Mouse (Mus musculus) gastrocnemius, adult 2 months (tissue): Measurements from ENCODE around the gene Gadd45a. TPM values are rescaled to one million over a fixed set of nuclear protein-coding genes. Genes with fewer than 3 reads are reported as not detected.

Experiments
- DNase-seq: peaks from one replicate; pipeline ENCODE4 v3.0.0; 2022
- H3K27ac ChIP-seq: fragments of 200-600 bp; 2 replicates; pipeline ENCODE4 v1.8.1; 2022; ENCODE audit warnings: mild to moderate bottlenecking
- H3K4me3 ChIP-seq: fragments of 200-600 bp; 2 replicates; pipeline ENCODE4 v1.8.1; 2022; ENCODE audit warnings: mild to moderate bottlenecking, moderate library complexity
- CTCF ChIP-seq: fragments of 200-600 bp; IDR thresholded peaks from 2 replicates; pipeline ENCODE4 v1.8.1; 2022; ENCODE audit warnings: antibody characterized with exemption, mild to moderate bottlenecking, moderate library complexity
- intact Hi-C: fragments of 180-260 bp; cut with DNase I; formaldehyde crosslinking; loops from one replicate; pipeline ENCODE4 v1.15.1; 2025
- total RNA-seq, 2 experiments: library from RNA; stranded (reverse); gene quantifications; 2 replicates each; pipeline ENCODE4 v1.2.3; 2021

The Gadd45a gene
- total RNA-seq, 2 experiments from 2014 or later: 27.6 to 38.9 TPM

DNA sequence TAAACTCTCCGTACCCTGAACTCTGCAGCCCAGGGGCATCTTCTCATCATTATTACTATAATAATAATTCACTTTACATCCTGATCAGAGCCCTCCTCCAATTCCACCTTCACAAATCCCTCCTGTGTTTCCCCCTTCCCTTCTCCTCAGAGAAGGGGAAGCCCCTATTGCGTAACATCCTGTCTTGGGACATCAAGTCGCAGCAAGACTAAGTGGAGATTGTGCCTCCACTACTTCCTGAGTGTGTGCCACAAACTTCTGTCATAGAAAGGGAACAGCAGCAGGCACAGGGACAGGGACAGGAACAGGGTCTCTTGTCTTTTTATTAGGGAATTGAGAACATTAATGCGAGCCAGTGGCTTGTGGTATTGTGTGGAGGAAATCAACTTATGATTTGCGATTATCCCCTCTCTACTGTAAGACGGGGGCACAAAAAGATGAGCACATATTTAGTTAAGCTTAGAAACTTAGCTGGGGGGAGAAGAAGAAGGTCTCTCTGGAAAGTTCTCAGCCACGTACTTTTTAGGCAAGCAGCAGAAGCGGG lies 32.0 kb upstream of the Gadd45a start:
- intact Hi-C loops: no loop called here
- peak overlapping the region; percentile 54 for H3K4me3 ChIP-seq
- H3K27ac ChIP-seq: peak overlapping the region; percentile 52
- no peak for TF ChIP-seq CTCF
- DNase-seq: no peak

DNA sequence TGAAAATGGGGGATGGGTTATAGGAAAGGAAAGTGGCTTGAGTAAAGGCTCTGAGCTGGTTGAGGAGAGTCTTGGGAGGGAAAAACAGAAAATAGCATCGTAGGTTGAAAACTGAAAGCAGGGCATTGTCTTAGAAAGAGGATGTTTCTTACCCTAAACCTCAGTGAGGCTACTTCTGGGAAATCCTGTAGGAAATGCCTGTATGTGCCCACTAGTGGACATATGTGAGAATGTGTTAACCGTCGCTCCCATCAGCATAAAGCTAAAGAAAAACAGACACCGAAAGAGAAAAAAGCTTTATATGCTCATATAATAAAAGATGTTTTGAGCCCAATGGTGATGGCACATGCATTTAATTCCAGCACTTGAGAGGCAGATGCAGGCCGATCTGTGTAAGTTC lies 22.8 kb upstream of the Gadd45a start:
- H3K4me3 ChIP-seq: no peak overlapping the region
- no peak overlapping the region for H3K27ac ChIP-seq
- TF ChIP-seq CTCF: no peak
- intact Hi-C loops: no loop called here
- DNase-seq: no peak

GRCm38 (mm10) chr6:67057991-67058696 lies 20.9 kb upstream of the Gadd45a start:
- intact Hi-C loops: no loop called here
- no peak for TF ChIP-seq CTCF
- H3K27ac ChIP-seq: no peak overlapping the region
- no peak for DNase-seq
- no peak overlapping the region for H3K4me3 ChIP-seq

- Histone ChIP-seq H3K27ac (peak overlapping the region; percentile 21), H3K4me3 (no peak overlapping the region)
- no peak for DNase-seq
- intact Hi-C loops: no loop called here
- no peak for TF ChIP-seq CTCF
These were observed 20.3 kb upstream of the Gadd45a start for GRCm38 (mm10) chr6:67057574-67057973.

DNA sequence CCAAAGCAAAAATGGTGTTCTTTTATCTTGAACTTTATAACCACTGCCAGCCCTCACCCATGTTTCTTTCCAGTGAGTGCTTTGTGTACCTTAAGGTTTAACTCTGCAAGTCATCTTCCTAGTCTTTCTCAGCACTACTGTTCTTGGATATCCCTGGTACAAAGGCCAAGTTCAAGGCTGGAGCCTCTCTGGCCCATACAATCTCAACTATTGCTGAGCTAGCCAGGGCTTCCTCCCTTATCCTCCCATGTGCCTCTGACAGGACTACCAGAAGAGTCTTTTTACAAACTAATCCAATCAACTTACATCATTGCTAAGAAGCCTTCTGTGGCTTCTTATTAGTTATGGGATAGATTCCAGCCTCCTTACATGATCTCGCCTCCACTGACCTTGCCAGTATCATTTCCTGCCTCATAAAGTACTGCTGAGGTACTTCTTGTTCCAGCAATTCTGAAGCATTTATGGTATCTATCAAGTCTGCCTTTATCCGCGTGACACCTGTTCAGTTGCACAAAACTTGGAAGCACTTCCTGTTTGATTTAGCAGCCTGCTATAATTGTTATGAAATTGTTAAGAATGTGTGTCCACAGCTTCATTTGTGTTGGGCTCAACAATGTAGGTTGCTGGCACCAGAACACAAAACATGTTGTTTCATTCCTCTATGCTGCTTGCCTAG lies 19.8 kb upstream of the Gadd45a start:
- DNase-seq: no peak
- H3K4me3 ChIP-seq: no peak overlapping the region
- H3K27ac ChIP-seq: peak overlapping the region; percentile 21
- intact Hi-C loops: no loop called here
- TF ChIP-seq CTCF: no peak

DNA sequence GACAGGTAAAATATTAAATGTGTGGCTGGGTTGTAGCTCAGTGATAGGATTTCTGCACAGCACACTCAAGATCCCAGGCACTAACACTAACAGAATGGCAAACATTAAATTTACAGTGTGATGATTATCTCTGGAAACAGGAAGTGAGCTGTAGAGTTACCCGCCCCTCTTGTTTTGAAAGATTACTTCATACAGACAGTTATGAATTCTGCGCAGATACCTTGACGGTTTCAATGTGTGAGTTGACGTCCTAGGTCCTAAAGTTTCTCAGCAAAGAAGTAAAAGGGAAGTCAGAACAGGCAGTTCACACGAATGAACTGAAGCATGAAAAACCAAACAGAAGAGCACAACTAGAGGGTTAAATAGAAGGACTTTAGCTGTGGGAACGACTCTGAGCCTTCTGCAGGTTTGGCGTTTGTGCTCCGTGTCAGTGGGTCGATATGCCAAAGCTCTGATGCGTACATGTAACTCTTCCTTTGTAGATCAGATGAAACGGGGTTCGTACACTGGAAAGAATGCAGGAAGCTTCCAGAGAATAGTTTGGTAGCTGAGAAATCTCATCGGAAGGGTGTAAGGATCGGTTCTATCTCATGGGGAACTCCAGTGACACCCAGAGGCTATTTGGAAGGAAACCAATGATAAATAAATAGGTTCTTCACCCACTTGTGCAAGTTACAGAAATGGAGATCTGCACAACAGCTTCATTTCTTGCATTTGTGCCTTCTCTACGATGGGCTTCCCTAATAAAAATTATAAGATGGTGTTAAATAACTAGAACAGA lies 19.0 kb upstream of the Gadd45a start:
- Histone ChIP-seq H3K27ac (0 out of 2 replicates have a peak overlapping the region, but pooled peaks have one; percentile 21), H3K4me3 (no peak overlapping the region)
- no peak for TF ChIP-seq CTCF
- intact Hi-C loops: no loop called here
- no peak for DNase-seq

GRCm38 (mm10) chr6:67050063-67050462 lies 12.8 kb upstream of the Gadd45a start:
- intact Hi-C loops: loop anchor here (5.0 kb wide), 1 partner anchor 87 kb away; no protein-coding TSS in a partner anchor
- no peak for TF ChIP-seq CTCF
- no peak for DNase-seq
- Histone ChIP-seq H3K27ac (no peak overlapping the region), H3K4me3 (no peak overlapping the region)

GRCm38 (mm10) chr6:67049695-67050038 lies 12.4 kb upstream of the Gadd45a start:
- intact Hi-C loops: loop anchor here (5.0 kb wide), 1 partner anchor 88 kb away; no protein-coding TSS in a partner anchor
- Histone ChIP-seq H3K27ac (0 out of 2 replicates have a peak overlapping the region, but pooled peaks have one; percentile 28), H3K4me3 (no peak overlapping the region)
- no peak for TF ChIP-seq CTCF
- DNase-seq: no peak

DNA sequence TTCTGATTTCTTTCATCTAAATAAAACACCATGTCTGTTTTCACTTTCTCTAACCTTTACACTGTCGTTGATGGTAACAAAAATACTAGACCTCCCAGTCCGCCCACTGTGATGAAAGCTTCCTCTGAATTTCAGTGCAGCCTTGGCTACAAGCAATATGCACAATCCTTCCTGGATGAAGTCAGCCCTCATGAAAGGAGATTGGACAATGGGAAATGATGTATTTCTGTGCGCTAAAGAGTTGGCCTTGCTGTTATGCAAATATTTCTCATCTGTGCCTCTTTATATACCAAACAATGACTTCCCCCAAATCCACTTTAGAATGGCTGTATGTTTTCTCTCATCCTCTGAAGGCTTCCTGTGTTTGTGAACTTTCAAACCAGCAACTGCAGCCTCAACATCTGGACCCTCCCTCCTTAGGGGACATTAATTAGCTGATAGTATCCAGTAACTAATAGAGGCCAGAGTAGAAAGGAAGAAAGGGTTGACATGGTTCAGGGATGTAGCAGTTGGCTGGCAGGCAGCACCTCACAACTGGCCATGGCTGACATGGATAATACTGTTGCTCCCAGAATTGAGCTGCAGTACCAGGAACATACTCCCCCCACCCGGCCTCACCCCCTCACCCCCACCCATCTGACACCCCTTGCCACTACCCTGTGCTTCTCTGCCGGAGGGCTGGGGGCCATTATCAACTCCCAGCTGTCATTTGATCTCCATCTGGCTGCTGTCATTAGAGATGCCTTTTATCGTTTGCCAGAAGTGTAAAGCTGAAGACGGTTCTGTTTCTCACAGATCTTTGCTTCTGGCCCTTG lies 11.8 kb upstream of the Gadd45a start:
- H3K27ac ChIP-seq: 0 out of 2 replicates have a peak overlapping the region, but pooled peaks have one; percentile 28
- intact Hi-C loops: no loop called here
- DNase-seq: no peak
- TF ChIP-seq CTCF: no peak
- H3K4me3 ChIP-seq: no peak overlapping the region

- intact Hi-C loops: no loop called here
These were observed 10.9 kb upstream of the Gadd45a start for GRCm38 (mm10) chr6:67048052-67048691.

DNA sequence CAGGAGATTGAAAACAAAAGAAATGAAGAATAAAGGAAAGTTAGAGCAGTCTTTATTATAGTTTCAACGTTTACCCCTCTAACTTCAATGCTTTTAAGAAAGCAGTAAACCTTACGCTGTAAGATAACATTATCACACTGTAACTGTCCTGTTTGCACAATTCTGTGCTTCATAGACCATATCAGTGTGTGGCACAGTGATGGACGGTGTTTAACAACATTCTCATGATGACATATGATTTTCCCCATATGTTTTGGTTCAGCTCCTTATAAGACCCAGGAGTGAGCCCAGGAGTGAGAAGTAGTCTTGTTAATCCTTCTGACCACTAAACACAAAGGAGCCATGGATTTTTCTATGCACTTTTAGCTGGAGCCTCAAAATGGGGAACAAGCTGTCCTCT lies 9.7 kb upstream of the Gadd45a start:
- Histone ChIP-seq H3K27ac (no peak overlapping the region), H3K4me3 (no peak overlapping the region)
- intact Hi-C loops: no loop called here
- no peak for DNase-seq
- TF ChIP-seq CTCF: no peak

More at GRCm38 (mm10) chr6:67048052-67048691, 10.9 kb upstream of the Gadd45a start:
- Histone ChIP-seq H3K4me3 (no peak overlapping the region), H3K27ac (no peak overlapping the region)
- TF ChIP-seq CTCF: no peak
- no peak for DNase-seq
